Mouse (Mus musculus): ENCODE measurements around the gene Fam122b. TPM values are rescaled to one million over a fixed set of nuclear protein-coding genes. Genes with fewer than 3 reads are reported as not detected.

The Fam122b gene
- polyA plus RNA-seq, 2 experiments, result 5.6 to 5.7 TPM

DNA sequence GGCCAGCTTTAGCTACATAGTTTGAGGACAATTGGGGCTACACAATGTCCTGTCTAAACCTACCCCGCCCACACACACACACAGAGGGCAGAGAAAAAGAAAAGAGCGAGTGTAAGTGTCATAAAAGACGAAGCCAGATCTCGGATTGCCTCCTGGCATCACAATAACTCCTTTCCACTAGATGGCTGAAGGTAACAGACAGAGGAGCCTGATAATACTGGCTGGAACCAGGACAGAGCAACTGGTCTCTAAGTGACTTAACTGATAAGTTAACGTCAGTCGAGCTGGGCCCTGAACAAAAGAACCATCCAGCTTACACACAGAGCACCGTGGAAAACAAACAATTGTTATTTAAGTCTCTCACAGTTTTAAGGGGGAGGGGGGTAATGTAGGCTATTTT lies 33.2 kb downstream of the Fam122b start:
- ATAC-seq (ENCODE audit: insufficient read depth), result peak; percentile 64; the same call in 1 of the 2 replicates
- TF ChIP-seq CTCF (IDR thresholded peaks at IDR 0.05; ENCODE audit: low read depth), result no peak
- TF ChIP-seq EP300 (IDR thresholded peaks at IDR 0.05; ENCODE audit: low read depth), result peak; percentile 49; the same call in 1 of the 2 replicates
- H3K4me1 ChIP-seq (replicated peaks; ENCODE audit: control insufficient read depth in 2 of 2, insufficient read depth in 2 of 2, low read length in 1 of 2), result peaks cover 0 to 2% of the 10 kb centered on the region in 2 experiments; a peak in 1 of 4 replicates

DNA sequence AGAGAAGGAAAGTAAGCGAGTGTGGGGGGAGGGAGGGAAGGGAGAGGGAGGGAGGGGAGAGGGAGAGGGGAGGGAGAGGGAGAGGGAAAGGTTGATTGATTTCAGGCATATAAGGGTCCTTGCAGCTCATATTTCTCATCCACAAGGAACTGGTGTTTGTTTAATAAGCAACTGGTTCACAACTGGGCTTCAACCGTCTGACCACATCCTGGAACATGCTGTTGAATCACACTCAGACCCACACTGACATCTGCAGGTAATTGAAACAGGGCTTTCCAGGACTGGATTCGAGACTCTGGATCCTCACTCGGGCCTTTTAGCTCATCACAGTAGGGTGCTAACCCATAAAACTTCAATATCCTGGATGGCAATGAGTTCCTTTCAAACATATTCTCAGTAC lies 35.9 kb downstream of the Fam122b start:
- DNase-seq (ENCODE audit: low read depth in 3 of 3, low spot score in 3 of 3), result no peak
- TF ChIP-seq CTCF (IDR thresholded peaks at IDR 0.05; ENCODE audit: low read depth) (peak; percentile 16; the same call in 1 of the 2 replicates), EP300 (IDR thresholded peaks at IDR 0.05; ENCODE audit: low read depth) (no peak)
- WGBS (ENCODE audit: insufficient replicate concordance), result 26% methylated on average over 4 of the region's 4 CpGs

More for the DNA sequence above, 33.2 kb downstream of the Fam122b start:
- peak in 2 of 3 experiments; percentile 7 to 24 for DNase-seq (ENCODE audit: low read depth in 3 of 3, low spot score in 3 of 3)
- H3K27me3 ChIP-seq (ENCODE audit: control insufficient read depth, insufficient read depth, low read length), result no peaks in the 10 kb centered on the region
- H3K36me3 ChIP-seq (replicated peaks; ENCODE audit: control insufficient read depth, insufficient read depth, low read depth), result no peaks in the 10 kb centered on the region
- no peak overlapping the region for H3K27ac ChIP-seq
- 30% methylated on average over 7 of the region's 7 CpGs for WGBS (ENCODE audit: insufficient replicate concordance)
- H3K9ac ChIP-seq (replicated peaks), result no peak overlapping the region
- no peak overlapping the region for H3K4me3 ChIP-seq (ENCODE audit: insufficient read depth in 1 of 2, low read depth in 2 of 2, low read length in 2 of 2)
- H3K9me3 ChIP-seq (ENCODE audit: control insufficient read depth, low read length), result no peaks in the 10 kb centered on the region
- H3K4me2 ChIP-seq (ENCODE audit: low read depth), result no peak overlapping the region

DNA sequence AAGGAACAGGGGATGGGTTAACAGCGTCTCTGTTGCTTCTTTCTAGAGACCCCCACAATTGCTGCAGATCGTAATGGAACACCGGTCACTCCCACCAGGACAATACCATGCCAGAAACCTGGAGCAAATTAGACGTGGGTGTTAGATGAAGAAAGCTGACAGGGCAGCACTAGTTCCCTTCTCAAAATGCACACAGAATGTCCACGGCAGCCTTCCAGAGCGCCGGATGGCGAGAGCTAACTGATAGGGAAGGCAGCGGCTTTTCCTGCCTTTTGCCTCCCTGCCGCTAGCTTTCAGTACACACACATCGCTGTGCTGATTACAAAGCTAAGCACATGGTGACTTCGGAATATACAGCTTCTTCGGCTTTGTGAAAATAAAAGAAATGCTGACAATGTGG lies 37.6 kb downstream of the Fam122b start:
- Histone ChIP-seq H3K4me1 (replicated peaks; ENCODE audit: control insufficient read depth in 2 of 2, insufficient read depth in 2 of 2, low read length in 1 of 2) (peaks cover 0 to 2% of the 10 kb centered on the region in 2 experiments; a peak in 1 of 4 replicates), H3K9me3 (ENCODE audit: control insufficient read depth, low read length) (no peaks in the 10 kb centered on the region), H3K27me3 (ENCODE audit: control insufficient read depth, insufficient read depth, low read length) (no peaks in the 10 kb centered on the region), H3K36me3 (replicated peaks; ENCODE audit: control insufficient read depth, insufficient read depth, low read depth) (no peaks in the 10 kb centered on the region), H3K4me2 (ENCODE audit: low read depth) (peak overlapping the region; percentile 60), H3K27ac (no peak overlapping the region), H3K9ac (replicated peaks) (no peak overlapping the region; the same call in 1 of the 2 replicates), H3K4me3 (ENCODE audit: insufficient read depth in 1 of 2, low read depth in 2 of 2, low read length in 2 of 2) (peak overlapping the region; percentile 4 to 49)
- DNase-seq (ENCODE audit: low read depth in 3 of 3, low spot score in 3 of 3) (no peak), ATAC-seq (ENCODE audit: insufficient read depth) (no peak)
- 26% methylated on average over 13 of the region's 13 CpGs for WGBS (ENCODE audit: insufficient replicate concordance)
- no peak for TF ChIP-seq EP300 (IDR thresholded peaks at IDR 0.05; ENCODE audit: low read depth)
- no peak for TF ChIP-seq CTCF (IDR thresholded peaks at IDR 0.05; ENCODE audit: low read depth)

More for the DNA sequence above, 35.9 kb downstream of the Fam122b start:
- H3K36me3 ChIP-seq (replicated peaks; ENCODE audit: control insufficient read depth, insufficient read depth, low read depth), result no peaks in the 10 kb centered on the region
- no peak for ATAC-seq (ENCODE audit: insufficient read depth)
- H3K9ac ChIP-seq (replicated peaks), result no peak overlapping the region
- H3K9me3 ChIP-seq (ENCODE audit: control insufficient read depth, low read length), result no peaks in the 10 kb centered on the region
- H3K27ac ChIP-seq, result no peak overlapping the region
- no peaks in the 10 kb centered on the region for H3K27me3 ChIP-seq (ENCODE audit: control insufficient read depth, insufficient read depth, low read length)
- no peak overlapping the region for H3K4me2 ChIP-seq (ENCODE audit: low read depth)
- no peak overlapping the region for H3K4me3 ChIP-seq (ENCODE audit: insufficient read depth in 1 of 2, low read depth in 2 of 2, low read length in 2 of 2)
- H3K4me1 ChIP-seq (replicated peaks; ENCODE audit: control insufficient read depth in 2 of 2, insufficient read depth in 2 of 2, low read length in 1 of 2), result peaks cover 0 to 2% of the 10 kb centered on the region in 2 experiments; a peak in 1 of 4 replicates

DNA sequence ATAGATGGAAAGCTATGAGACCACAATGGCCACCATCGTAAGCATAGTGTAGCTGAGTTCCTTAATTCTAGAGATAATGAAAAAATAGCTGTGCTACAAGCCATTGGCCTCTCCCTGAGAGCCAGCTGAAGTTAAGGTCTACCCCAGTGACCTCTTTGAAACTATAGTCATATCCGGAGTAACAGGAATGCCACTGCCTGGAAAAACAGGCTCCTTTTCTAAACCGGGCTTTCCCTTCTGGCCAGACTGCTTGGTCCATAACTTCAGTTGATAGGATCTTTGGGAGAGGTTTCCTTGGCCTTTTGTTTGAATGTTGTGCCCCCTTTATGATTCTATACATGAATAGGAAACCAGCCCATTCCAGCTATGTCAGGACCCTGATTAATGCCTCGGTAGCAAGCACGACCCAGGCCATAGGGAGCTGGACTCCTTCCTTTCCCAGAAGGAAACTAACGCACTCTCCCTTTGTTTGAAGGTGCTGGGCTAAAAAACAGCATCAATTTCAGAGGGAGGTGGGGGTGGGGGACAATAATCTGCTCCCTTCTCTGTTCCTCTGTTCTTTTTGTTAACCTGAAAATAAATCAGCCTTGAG lies 45.2 kb downstream of the Fam122b start:
- Histone ChIP-seq H3K9me3 (ENCODE audit: control insufficient read depth, low read length) (no peaks in the 10 kb centered on the region), H3K4me2 (ENCODE audit: low read depth) (no peak overlapping the region), H3K4me1 (replicated peaks; ENCODE audit: control insufficient read depth in 2 of 2, insufficient read depth in 2 of 2, low read length in 1 of 2) (no peaks in the 10 kb centered on the region), H3K27me3 (ENCODE audit: control insufficient read depth, insufficient read depth, low read length) (no peaks in the 10 kb centered on the region), H3K27ac (no peak overlapping the region), H3K4me3 (ENCODE audit: insufficient read depth in 1 of 2, low read depth in 2 of 2, low read length in 2 of 2) (no peak overlapping the region), H3K36me3 (replicated peaks; ENCODE audit: control insufficient read depth, insufficient read depth, low read depth) (no peaks in the 10 kb centered on the region), H3K9ac (replicated peaks) (no peak overlapping the region)
- TF ChIP-seq EP300 (IDR thresholded peaks at IDR 0.05; ENCODE audit: low read depth) (no peak), CTCF (IDR thresholded peaks at IDR 0.05; ENCODE audit: low read depth) (no peak)
- no peak for ATAC-seq (ENCODE audit: insufficient read depth)
- no peak for DNase-seq (ENCODE audit: low read depth in 3 of 3, low spot score in 3 of 3)
- WGBS (ENCODE audit: insufficient replicate concordance), result 52% methylated on average over 6 of the region's 6 CpGs

DNA sequence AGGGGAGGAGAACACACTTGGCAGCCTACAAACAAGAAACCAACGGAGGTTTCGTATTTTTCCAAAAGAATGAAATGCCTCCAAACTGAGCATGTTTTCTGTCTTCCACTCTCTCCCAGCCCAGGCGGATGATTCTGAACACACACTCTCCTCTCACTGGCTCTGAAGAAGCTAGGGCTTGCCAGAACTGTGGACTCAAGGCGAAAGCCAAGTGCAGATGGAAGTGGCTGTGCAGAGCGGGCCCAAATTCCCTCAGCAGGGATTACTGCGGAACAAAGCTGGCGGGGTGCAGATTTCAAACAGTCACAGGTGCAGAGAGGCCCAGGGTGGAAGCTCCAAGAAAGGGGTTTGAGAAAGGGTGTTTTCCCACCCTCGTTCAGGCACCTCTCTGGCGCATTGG lies 48.8 kb downstream of the Fam122b start:
- no peak for TF ChIP-seq EP300 (IDR thresholded peaks at IDR 0.05; ENCODE audit: low read depth)
- no peak for TF ChIP-seq CTCF (IDR thresholded peaks at IDR 0.05; ENCODE audit: low read depth)
- 64% methylated on average over 9 of the region's 9 CpGs for WGBS (ENCODE audit: insufficient replicate concordance)
- no peak overlapping the region for H3K4me2 ChIP-seq (ENCODE audit: low read depth)
- no peak overlapping the region for H3K27ac ChIP-seq
- no peaks in the 10 kb centered on the region for H3K27me3 ChIP-seq (ENCODE audit: control insufficient read depth, insufficient read depth, low read length)
- no peaks in the 10 kb centered on the region for H3K9me3 ChIP-seq (ENCODE audit: control insufficient read depth, low read length)
- H3K4me1 ChIP-seq (replicated peaks; ENCODE audit: control insufficient read depth in 2 of 2, insufficient read depth in 2 of 2, low read length in 1 of 2), result no peaks in the 10 kb centered on the region
- ATAC-seq (ENCODE audit: insufficient read depth) (no peak), DNase-seq (ENCODE audit: low read depth in 3 of 3, low spot score in 3 of 3) (no peak)
- no peaks in the 10 kb centered on the region for H3K36me3 ChIP-seq (replicated peaks; ENCODE audit: control insufficient read depth, insufficient read depth, low read depth)
- no peak overlapping the region for H3K4me3 ChIP-seq (ENCODE audit: insufficient read depth in 1 of 2, low read depth in 2 of 2, low read length in 2 of 2)
- no peak overlapping the region for H3K9ac ChIP-seq (replicated peaks)

All from liver, embryonic 14.5 days (tissue).